Mouse (Mus musculus) cerebellum, adult 2 months (tissue): ENCODE measurements at regions not wholly inside any gene's neighbourhood (a gene's known extent, or its start where the extent isn't known, plus 50 kb on each side); places are given as distances from the start of the nearest gene placed in this dataset.

Source experiments
- DNase-seq, 2 experiments: peaks; one replicate each; pipeline ENCODE4 v3.0.0; 2021
- H3K27ac ChIP-seq: fragments of 200-500 bp; 2 replicates; pipeline ENCODE4 v1.5.1; 2012; ENCODE audit warnings: low read length, control low read depth, inconsistent platforms; ENCODE audit not compliant: insufficient read depth
- H3K27me3 ChIP-seq: fragments of 200-500 bp; 2 replicates; pipeline ENCODE4 v1.6.1; 2012; ENCODE audit warnings: inconsistent platforms, mild to moderate bottlenecking, low read length, moderate library complexity; ENCODE audit not compliant: control insufficient read depth, insufficient read depth
- H3K4me1 ChIP-seq: fragments of 200-500 bp; 2 replicates; pipeline ENCODE4 v1.6.1; 2011; ENCODE audit warnings: low read length; ENCODE audit not compliant: control insufficient read depth, insufficient read depth
- H3K4me3 ChIP-seq: fragments of 200-500 bp; replicated peaks from 2 replicates; pipeline ENCODE3; 2011; ENCODE audit warnings: mild to moderate bottlenecking, low read depth, low read length, control low read depth; ENCODE audit not compliant: insufficient read depth
- CTCF ChIP-seq: fragments of 200-500 bp; IDR thresholded peaks from 2 replicates; pipeline ENCODE4 v1.5.1; 2011; ENCODE audit warnings: low read depth, mild to moderate bottlenecking, control low read depth, low read length, moderate library complexity, borderline replicate concordance; ENCODE audit not compliant: insufficient read depth
- POLR2A ChIP-seq: fragments of 200-500 bp; IDR thresholded peaks from 2 replicates; pipeline ENCODE4 v1.6.1; 2011; ENCODE audit warnings: low read length, control low read depth, borderline replicate concordance; ENCODE audit not compliant: insufficient read depth
- WGBS: fragments of 180-500 bp; shearing (Covaris S2); methylation state at CpG from one replicate; pipeline ENCODE4 v1.1.7; 2018; 5-methylcytosine and 5-hydroxymethylcytosine counted together

- DNase-seq: no peak
- Histone ChIP-seq H3K4me1 (no peaks in the 10 kb centered on the region), H3K27ac (no peak overlapping the region), H3K27me3 (no peaks in the 10 kb centered on the region), H3K4me3 (no peak overlapping the region)
- 30% methylated on average over 5 of the region's 5 CpGs for WGBS
- no peak for TF ChIP-seq POLR2A
- no peak for TF ChIP-seq CTCF
Measured at GRCm38 (mm10) chrX:10647332-10647731, 67.5 kb upstream of the Mid1ip1 start.

DNA sequence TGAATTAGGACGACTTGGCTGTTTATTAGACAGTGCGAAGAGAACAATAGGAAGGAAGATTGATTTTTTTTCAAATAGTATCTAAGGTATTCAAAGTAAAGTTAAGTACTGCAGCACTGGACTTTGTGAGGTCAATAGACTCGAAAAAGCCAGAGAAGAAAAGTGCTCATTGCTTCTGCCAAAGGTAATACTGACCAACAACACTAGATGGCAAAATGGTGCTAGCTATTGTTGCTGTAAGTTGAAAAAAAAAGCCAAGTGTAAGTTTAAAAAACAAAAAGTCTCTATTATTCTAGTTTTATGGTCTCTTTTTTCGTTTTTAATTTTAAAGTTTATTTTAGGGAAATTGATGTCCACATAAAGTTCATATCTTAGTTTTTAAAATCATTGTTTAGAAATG is 63.9 kb upstream of the Mid1ip1 start:
- H3K27me3 ChIP-seq: no peaks in the 10 kb centered on the region
- 14% methylated on average over 4 of the region's 4 CpGs for WGBS
- peak in 1 of 2 experiments; percentile 4 for DNase-seq

More for the DNA sequence above, 63.9 kb upstream of the Mid1ip1 start:
- TF ChIP-seq CTCF (no peak), POLR2A (no peak)
- Histone ChIP-seq H3K4me3 (no peak overlapping the region), H3K27ac (no peak overlapping the region), H3K4me1 (no peaks in the 10 kb centered on the region)
